Mouse (Mus musculus) yolk sac, embryonic 10.5 days (tissue): ENCODE results near the gene Olfr872.
"Not testable (repeated sequence)": the region's sequence is repeated elsewhere in the genome, so short reads cannot be mapped to it uniquely, and the experiment has no call there.

Source experiments
- DNase-seq: peaks from one replicate; pipeline ENCODE4 v3.0.0-alpha.2; 2017; ENCODE audit warnings: low spot score

Gene Olfr872

DNA sequence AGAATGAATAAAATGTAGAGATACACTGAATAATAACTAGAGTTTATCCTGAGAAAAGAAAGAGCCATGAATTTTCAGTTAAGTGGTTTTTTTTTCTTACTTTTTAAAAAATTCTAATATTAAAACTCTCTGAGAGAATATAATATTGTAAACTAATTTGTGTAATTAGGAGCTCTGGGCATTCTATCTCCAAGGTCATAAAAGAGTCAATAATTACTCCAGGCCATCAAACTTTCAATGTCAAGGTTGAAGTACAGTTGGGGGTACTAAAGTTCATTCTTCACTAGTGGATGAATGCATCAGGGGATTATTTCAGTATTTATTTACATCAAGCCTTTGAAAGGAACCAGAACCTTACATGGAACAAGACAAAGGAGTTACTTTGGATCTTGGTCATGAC lies at the start of gene Olfr872:
Gene Olfr872 (plus strand): TSS at position 301 of the 400 bp plus-strand sequence.
- DNase-seq, result no peak

DNA sequence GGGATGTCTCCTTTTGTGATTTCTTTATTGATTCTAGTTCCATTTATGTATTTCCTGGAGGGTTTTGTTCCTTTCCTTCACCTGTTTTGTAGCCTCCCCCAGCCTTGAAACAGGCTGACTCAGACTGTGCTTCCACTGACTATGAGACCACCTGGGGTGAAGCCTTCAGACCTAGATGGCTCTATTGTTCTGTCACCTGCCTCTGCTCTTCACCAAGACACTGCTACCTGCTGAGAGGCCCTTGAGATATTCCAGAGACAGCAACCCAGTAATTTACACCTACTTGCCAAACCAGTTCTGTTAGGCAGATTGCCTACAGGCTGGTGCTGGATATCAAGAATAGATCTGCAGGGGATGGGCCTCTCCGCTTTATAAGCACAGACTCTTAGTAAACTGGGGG lies 34.8 kb upstream of the Olfr872 start:
- no peak for DNase-seq

DNA sequence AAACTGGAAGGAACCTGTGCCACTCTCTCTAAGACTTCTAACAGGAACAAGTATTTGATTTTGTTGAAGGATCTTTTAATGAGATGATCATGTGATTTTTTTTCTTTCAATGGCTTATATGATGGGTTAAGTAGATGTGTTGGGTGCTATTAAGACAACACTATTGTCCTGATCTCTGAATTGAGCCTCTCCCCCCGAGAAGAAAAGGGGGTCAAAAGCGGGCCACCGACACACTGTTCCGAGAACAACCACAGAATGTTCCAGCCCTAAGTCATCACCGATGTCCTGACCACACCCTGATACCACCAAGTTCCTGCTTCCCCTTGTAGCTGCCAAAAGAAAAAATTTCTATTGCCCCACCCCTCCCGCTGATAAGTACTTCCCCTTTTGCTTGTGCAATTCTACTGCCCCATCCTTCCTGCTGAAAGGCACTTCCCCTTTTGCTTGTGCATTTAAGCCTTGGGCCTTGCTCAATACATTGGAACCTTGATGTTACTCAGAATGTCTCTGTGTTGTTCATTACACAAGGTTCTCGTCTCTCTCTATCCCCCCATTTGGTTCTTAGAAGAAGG lies 33.4 kb upstream of the Olfr872 start:
- DNase-seq, result not testable (repeated sequence)

DNA sequence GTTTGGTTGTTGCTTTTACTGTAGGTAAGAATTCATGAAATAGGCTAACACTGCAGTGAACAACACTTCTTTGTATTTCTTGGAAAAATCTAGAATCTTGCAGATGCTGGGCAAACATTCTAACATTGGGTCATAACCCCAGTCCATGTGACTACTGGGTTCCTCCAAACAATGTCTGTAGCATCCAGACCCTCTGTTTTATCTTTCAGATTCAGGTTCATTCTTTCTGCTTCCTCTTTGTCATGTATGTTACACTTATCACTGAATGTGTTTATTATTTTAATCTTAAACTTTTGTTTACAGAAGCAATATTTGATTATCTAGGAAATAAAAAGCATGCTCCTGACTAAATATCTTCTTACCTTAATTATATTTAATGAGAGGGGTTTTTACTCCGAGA lies 26.1 kb upstream of the Olfr872 start:
- DNase-seq, result no peak

DNA sequence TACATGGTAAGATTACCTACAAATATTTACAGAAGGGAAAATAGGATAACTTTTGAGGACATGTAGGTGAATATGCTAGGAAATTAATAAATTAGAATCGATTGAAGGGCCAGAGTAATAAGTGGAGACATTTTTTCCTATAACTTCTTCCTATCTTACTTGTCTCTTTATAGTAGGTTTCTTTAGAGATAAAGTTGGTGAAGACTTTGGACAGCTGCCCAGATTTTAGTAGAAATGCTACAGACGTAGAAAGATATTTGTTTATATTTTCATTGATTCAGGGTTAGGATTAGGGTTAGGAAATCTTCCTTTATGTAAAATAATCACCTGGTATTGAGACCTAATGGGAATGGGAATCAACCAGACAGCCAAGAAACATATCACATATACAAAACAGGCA lies 25.4 kb upstream of the Olfr872 start:
- DNase-seq, result no peak

DNA sequence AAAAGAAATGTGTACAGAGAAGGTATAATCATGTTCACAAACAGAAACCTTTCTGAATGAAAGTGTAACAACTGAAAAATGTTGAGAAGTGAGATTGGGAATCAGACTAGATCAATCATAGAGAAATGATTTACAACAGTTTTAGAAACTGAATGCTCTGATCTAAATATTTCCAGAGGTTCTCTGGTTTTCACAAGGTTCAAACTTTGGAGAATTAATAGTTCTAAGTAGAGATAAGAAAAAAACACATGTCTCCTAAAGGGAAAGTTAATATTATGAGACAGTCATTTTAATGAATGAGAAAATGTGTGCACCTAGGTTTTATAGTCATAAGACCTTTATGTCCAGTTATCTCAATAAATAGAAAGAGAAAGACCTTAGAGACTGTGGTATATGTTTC lies 25.0 kb upstream of the Olfr872 start, which contains the start of gene Olfr871:
Gene Olfr871 (plus strand): TSS at position 301 of the 400 bp plus-strand sequence.
- no peak for DNase-seq

DNA sequence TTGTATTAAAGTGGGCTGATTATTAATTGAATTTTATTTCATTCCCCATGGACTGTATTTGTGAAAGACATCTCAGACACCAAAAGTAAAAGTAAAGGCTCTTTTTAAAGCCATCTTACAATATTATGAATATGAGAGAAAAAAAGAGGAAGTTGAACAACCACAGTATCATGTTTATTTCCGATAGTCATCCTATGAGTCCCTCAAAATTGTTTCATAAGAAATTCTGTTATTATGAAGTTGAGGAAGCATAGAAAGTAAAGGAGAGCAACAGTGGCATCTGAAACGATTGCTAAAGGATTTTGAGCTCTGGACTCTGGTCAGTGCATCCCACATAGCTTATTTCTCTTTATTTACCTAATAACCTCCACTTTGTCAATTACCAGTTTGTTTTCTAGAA lies 459 bp downstream of the Olfr872 start:
- DNase-seq, result no peak

DNA sequence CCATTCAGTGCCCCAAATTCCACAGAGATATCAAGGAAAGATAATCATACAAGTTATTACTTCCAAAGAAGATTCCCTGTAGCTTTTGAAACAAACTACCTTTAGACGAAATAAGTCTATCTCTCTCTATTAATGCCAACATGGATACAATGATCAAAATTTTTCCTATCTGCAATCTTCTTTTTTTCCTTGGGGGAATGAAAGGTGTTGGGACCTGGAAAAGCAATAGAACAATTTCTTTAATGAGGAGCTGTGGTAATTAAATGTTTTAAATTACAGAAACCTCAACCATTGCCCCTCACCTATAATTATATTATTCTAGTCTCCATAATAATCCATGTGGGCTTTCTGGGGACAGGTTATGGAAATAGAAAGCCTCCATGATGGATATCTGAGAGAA lies 45.1 kb downstream of the Olfr872 start, which contains the start of gene Olfr39:
Gene Olfr39 (plus strand): TSS at position 301 of the 400 bp plus-strand sequence.
- no peak for DNase-seq

DNA sequence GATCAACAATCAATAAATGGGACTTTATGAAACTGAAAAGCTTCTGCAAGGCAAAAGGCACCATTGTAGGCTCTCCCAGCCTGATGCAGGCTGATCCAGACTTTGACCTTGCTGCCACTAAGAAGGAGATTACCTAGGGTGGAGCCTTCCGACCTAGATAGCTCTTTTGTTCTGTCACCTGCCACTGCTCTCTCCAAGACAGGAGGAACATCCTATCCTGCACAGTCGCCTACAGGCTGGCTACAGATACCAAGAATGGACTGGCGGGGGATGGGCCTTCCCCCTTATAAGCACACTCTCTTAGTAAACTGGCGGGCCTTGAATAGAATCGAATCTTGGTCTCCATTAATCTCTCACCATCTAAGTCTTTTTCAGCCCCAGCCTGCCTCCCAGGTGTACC lies 58.6 kb downstream of the Olfr872 start:
- DNase-seq, result not testable (repeated sequence)

DNA sequence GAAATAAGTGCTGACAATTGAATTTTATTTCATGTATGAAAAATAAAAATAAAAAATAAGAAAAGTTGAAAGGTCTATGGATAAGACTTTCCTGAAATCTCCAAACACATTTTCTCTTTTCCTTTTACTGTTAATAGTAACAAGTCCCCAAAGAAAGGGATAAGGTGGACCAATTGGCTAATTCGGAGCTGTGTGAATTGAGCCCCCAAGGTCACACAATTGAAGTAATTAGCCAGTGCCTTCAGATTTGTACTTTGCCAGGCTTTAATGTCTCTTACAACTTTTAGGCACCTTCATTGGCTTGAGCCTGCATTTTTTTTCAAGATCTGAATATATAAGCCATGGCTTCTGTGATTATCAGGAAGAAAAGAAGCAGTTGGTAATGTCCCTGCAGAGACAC lies 61.3 kb downstream of the Olfr872 start, which contains the start of gene Olfr873:
Gene Olfr873 (plus strand): TSS at position 301 of the 400 bp plus-strand sequence.
- DNase-seq, result no peak
